Mouse (Mus musculus) G1E (cell line): Measurements from ENCODE around the gene Gpr3. TPM values are rescaled to one million over a fixed set of nuclear protein-coding genes. Genes with fewer than 3 reads are reported as not detected.

Experiments
- ATAC-seq: 2 replicates; pipeline ENCODE4 v1.8.0; 2016; ENCODE audit warnings: mild to moderate bottlenecking; ENCODE audit not compliant: insufficient number of reproducible peaks, poor library complexity, low FRiP score, severe bottlenecking; ENCODE audit errors: extremely low read depth
- DNase-seq: peaks from one replicate; pipeline ENCODE4 v3.0.0; 2012; ENCODE audit warnings: low spot score
- H3K27me3 ChIP-seq: 2 replicates; pipeline ENCODE4 v1.6.1; 2012; ENCODE audit warnings: mild to moderate bottlenecking, low read length, inconsistent platforms; ENCODE audit not compliant: insufficient read depth
- H3K36me3 ChIP-seq: replicated peaks from 2 replicates; pipeline ENCODE3; 2012; ENCODE audit warnings: mild to moderate bottlenecking, inconsistent platforms
- H3K4me1 ChIP-seq: 2 replicates; pipeline ENCODE4 v1.6.1; 2012; ENCODE audit warnings: low read depth, low read length, inconsistent platforms, mixed read lengths; ENCODE audit not compliant: insufficient read depth
- H3K4me3 ChIP-seq: 2 replicates; pipeline ENCODE4 v1.5.1; 2012; ENCODE audit warnings: low read depth, mild to moderate bottlenecking, inconsistent platforms, low read length, moderate library complexity, mixed read lengths
- H3K9me3 ChIP-seq: replicated peaks from 2 replicates; pipeline ENCODE4 v1.6.1; 2012; ENCODE audit warnings: inconsistent platforms
- CTCF ChIP-seq: IDR thresholded peaks from 2 replicates; pipeline ENCODE4 v1.5.1; 2012; ENCODE audit warnings: low read depth, low read length, inconsistent platforms, mixed read lengths
- GATA1 ChIP-seq: IDR thresholded peaks from 2 replicates; pipeline ENCODE4 v1.6.1; 2012; ENCODE audit warnings: borderline replicate concordance, low read length, inconsistent platforms, mixed read lengths
- GATA2 ChIP-seq: IDR thresholded peaks from 2 replicates; pipeline ENCODE4 v1.6.1; 2012; ENCODE audit warnings: low read depth, low read length, inconsistent platforms, borderline replicate concordance
- POLR2AphosphoS5 ChIP-seq: IDR thresholded peaks from 2 replicates; pipeline ENCODE4 v1.6.1; 2012; ENCODE audit warnings: low read depth, low read length, inconsistent platforms; ENCODE audit not compliant: insufficient replicate concordance
- TAL1 ChIP-seq: conservative IDR thresholded peaks from 2 replicates; pipeline ENCODE4 v1.6.1; 2012; ENCODE audit warnings: low read depth, low read length, inconsistent platforms, mixed read lengths
- polyA plus RNA-seq: library from polyadenylated mRNA; stranded (reverse); fragments of >175 nt; gene quantifications from 2 replicates; pipeline ENCODE4 v1.2.3, GENCODE M21; 2012
- total RNA-seq, 2 experiments: library from RNA; stranded (forward) in 1 of 2; stranded (reverse) in 1 of 2; fragments of 200-1000 nt in 1 of 2; fragments of >200 nt in 1 of 2; fragmentation: Nextera tagmentation in 1 of 2; gene quantifications; 2 replicates each; pipeline ENCODE4 v1.2.3; 2014 to 2017

Gene Gpr3
- total and polyA plus RNA-seq, 3 experiments: 0.10 to 0.16 TPM; not detected in 1

GRCm38 (mm10) chr4:133176761-133177403, 35.5 kb downstream of the Gpr3 start:
- no peaks in the 10 kb centered on the region for H3K27me3 ChIP-seq
- H3K4me1 ChIP-seq: peaks cover 11% of the 10 kb centered on the region
- DNase-seq (no peak), ATAC-seq (no peak)
- H3K9me3 ChIP-seq: no peaks in the 10 kb centered on the region
- no peak overlapping the region for H3K4me3 ChIP-seq
- TF ChIP-seq TAL1 (no peak), CTCF (no peak), POLR2AphosphoS5 (no peak), GATA1 (no peak), GATA2 (no peak)
- H3K36me3 ChIP-seq: peaks cover 77% of the 10 kb centered on the region

- TF ChIP-seq GATA1: no peak
- TF ChIP-seq TAL1: no peak
- TF ChIP-seq GATA2: no peak
- no peak for TF ChIP-seq CTCF
- TF ChIP-seq POLR2AphosphoS5: no peak
- Histone ChIP-seq H3K36me3 (peaks cover 78% of the 10 kb centered on the region), H3K4me1 (peaks cover 13% of the 10 kb centered on the region)
Measured at GRCm38 (mm10) chr4:133175998-133176760, 36.2 kb downstream of the Gpr3 start.

GRCm38 (mm10) chr4:133175274-133175673, 37.1 kb downstream of the Gpr3 start:
- H3K27me3 ChIP-seq: no peaks in the 10 kb centered on the region
- H3K36me3 ChIP-seq: peaks cover 75% of the 10 kb centered on the region
- H3K9me3 ChIP-seq: no peaks in the 10 kb centered on the region
- no peak overlapping the region for H3K4me3 ChIP-seq
- DNase-seq (no peak), ATAC-seq (no peak)
- peaks cover 19% of the 10 kb centered on the region for H3K4me1 ChIP-seq
- no peak for TF ChIP-seq TAL1
- TF ChIP-seq CTCF: no peak
- TF ChIP-seq GATA1: no peak
- TF ChIP-seq POLR2AphosphoS5: no peak
- no peak for TF ChIP-seq GATA2

More at GRCm38 (mm10) chr4:133175998-133176760, 36.2 kb downstream of the Gpr3 start:
- Histone ChIP-seq H3K27me3 (no peaks in the 10 kb centered on the region), H3K4me3 (no peak overlapping the region), H3K9me3 (no peaks in the 10 kb centered on the region)
- DNase-seq (no peak), ATAC-seq (no peak)

GRCm38 (mm10) chr4:133174361-133174760, 38.0 kb downstream of the Gpr3 start:
- H3K4me3 ChIP-seq: no peak overlapping the region
- ATAC-seq: no peak

GRCm38 (mm10) chr4:133172451-133172850, 39.9 kb downstream of the Gpr3 start:
- no peak for ATAC-seq
- no peak for TF ChIP-seq CTCF
- TF ChIP-seq GATA1: no peak
- no peak for TF ChIP-seq POLR2AphosphoS5
- no peak for TF ChIP-seq GATA2
- TF ChIP-seq TAL1: no peak
- H3K4me3 ChIP-seq: no peak overlapping the region
- no peaks in the 10 kb centered on the region for H3K9me3 ChIP-seq
- peaks cover 31% of the 10 kb centered on the region for H3K4me1 ChIP-seq
- H3K27me3 ChIP-seq: no peaks in the 10 kb centered on the region
- no peak for DNase-seq
- H3K36me3 ChIP-seq: peaks cover 54% of the 10 kb centered on the region

More at GRCm38 (mm10) chr4:133174361-133174760, 38.0 kb downstream of the Gpr3 start:
- Histone ChIP-seq H3K9me3 (no peaks in the 10 kb centered on the region), H3K27me3 (no peaks in the 10 kb centered on the region), H3K36me3 (peaks cover 67% of the 10 kb centered on the region), H3K4me1 (peaks cover 28% of the 10 kb centered on the region)
- DNase-seq: no peak
- no peak for TF ChIP-seq GATA2
- TF ChIP-seq POLR2AphosphoS5: no peak
- no peak for TF ChIP-seq GATA1
- no peak for TF ChIP-seq CTCF
- no peak for TF ChIP-seq TAL1

GRCm38 (mm10) chr4:133170616-133171015, 41.7 kb downstream of the Gpr3 start:
- Histone ChIP-seq H3K27me3 (no peaks in the 10 kb centered on the region), H3K36me3 (peaks cover 47% of the 10 kb centered on the region), H3K4me3 (no peak overlapping the region), H3K4me1 (peaks cover 30% of the 10 kb centered on the region), H3K9me3 (no peaks in the 10 kb centered on the region)
- no peak for TF ChIP-seq GATA2
- TF ChIP-seq POLR2AphosphoS5: no peak
- TF ChIP-seq CTCF: no peak
- no peak for TF ChIP-seq TAL1
- no peak for TF ChIP-seq GATA1
- DNase-seq (no peak), ATAC-seq (no peak)
